Mouse (Mus musculus) MN1 (cell line): ENCODE results near the gene Klf16.
"Not testable (repeated sequence)": the region's sequence is repeated elsewhere in the genome, so short reads cannot be mapped to it uniquely, and the experiment has no call there.

Experiments
- DNase-seq: peaks from one replicate; pipeline ENCODE4 v3.0.0-alpha.2; 2016; ENCODE audit warnings: low spot score

The Klf16 gene

GRCm38 (mm10) chr10:80606306-80606705 is 29.2 kb upstream of the Klf16 start:
- no peak for DNase-seq

GRCm38 (mm10) chr10:80605721-80606120 is 28.6 kb upstream of the Klf16 start, which contains the start of gene Gm49322:
Gm49322 (plus strand) TSS chr10:80606021.
- not testable (repeated sequence) for DNase-seq

DNA sequence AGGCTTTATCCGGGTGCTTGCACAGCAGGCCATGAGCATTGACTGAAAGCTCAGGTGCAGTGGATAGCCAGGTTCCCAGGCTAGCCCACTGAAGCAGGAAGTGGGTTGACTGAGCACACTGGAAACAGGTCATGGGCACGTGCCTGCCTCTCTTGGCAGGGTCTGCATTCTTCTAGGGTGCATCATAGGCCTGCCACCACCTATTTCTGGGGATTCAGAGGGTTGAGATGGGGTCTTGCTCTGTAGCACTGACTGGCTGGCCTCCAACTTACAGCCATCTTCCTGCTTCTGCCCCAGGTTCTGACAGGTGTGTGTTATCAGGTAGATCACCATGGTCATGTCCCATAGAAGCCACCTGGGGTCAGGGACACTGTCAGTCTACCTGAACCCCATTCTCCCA is 27.9 kb upstream of the Klf16 start:
- no peak for DNase-seq

DNA sequence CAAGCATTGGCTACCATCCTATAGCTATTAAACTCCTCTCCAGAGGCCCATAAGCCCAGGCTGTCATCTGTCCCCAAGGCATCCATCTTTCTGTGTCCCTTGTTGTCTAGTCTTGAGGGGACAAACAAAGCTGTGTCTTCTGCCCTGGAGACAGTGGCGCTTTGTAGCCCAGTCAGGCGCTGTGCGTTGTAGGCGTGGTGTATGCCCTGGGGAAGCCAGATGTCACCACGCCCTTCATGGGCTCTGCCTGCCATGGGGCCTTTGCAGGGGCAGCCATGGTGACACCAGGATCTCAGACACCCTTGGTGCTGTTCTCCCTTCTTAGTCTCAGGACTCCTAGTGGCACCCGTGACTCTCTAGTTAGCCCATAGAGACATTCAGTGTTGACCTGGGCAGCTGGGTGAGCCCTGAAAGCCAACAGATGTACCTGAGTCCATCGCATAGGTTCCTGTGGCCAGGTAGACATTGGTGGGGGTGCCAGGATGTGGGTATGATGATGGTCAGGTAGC is 26.9 kb upstream of the Klf16 start:
- no peak for DNase-seq

DNA sequence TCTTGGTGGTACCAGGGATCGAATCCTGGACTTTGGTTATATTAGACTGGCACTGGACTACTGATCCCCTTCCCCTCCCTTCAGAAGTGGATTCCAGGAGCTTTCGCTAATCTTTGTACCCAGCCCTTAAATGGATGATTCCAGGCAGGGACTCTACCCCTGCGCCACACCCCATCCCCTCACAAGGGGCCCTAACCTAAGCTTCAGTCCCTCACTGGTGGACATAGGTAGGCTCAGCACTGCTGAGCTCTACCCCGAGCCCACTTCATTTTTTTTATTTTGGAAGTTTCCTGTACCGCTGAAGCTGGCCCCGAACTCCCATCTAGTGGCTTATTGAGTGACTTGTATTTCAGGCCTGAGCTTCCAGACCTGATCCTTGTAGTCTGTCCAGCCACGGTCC is 26.2 kb upstream of the Klf16 start:
- DNase-seq, result no peak

DNA sequence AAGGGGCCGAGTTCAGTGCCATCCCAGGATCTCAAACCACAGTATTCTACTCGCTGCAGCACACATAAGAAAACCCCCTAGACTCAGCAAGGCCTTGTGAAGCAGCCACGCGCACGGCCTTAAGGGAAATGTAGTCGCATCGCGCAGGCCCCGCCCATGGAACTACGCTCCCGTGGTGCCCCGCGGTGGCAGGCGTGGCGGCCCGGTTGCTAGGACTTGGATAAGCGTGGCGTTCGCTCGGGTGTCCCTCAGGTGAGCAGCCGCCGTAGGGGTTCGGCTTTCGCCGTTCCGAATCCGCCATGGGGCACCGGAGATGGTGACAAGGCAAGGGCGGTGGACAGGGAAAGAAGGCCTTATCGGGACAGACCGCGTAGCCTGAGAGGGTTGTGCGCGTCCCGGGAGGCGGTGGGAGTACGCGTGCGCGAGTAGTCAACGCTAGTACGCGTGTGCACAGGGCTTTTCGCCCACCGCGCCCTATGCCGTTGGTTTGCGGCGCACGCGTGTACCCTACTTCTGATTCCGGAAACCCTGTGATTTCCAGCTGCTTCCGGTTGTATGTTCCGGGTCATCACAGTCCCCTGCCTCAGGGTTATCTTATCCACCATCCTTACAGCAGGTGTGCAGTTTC is 25.7 kb upstream of the Klf16 start, which contains the start of the genes Scamp4 and Adat3:
Gene Scamp4 (plus strand): TSS at position 175 of the 628 bp plus-strand sequence.
Gene Adat3 (plus strand): TSS at position 183 of the 628 bp plus-strand sequence.
- peak; percentile 92 for DNase-seq

GRCm38 (mm10) chr10:80596318-80596717 is 19.2 kb upstream of the Klf16 start:
- DNase-seq, result no peak

GRCm38 (mm10) chr10:80589879-80590854 is 13.0 kb upstream of the Klf16 start, which contains the start of gene Abhd17a:
Abhd17a (minus strand) TSS chr10:80590341.
- DNase-seq, result peak; percentile 96

GRCm38 (mm10) chr10:80589127-80589878 is 12.2 kb upstream of the Klf16 start:
- DNase-seq, result peak; percentile 44

- DNase-seq, result no peak
Observed at GRCm38 (mm10) chr10:80587305-80587657, 10.2 kb upstream of the Klf16 start.

GRCm38 (mm10) chr10:80586407-80587304 is 9.5 kb upstream of the Klf16 start:
- no peak for DNase-seq

DNA sequence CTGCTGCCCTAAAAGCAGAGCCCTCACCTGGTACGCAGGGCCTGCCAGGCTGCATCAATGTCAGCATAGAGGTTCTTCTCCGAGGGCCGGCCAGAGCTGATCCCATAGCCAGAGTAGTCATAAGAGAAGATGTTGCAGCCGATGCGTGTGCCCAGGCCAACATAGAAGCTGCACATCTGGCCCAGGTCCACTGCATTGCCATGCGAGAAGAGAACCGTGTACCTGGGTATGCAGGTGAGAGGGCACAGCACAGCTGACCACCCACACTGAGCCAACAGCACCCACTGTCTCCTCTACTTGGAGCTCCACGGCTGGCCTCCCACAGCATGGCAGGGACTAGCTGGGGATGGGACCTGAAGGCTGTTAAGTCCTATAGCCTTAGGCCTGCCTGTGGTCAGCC is 8.5 kb upstream of the Klf16 start:
- DNase-seq, result no peak

GRCm38 (mm10) chr10:80584642-80585552 is 7.8 kb upstream of the Klf16 start:
- DNase-seq, result no peak

DNA sequence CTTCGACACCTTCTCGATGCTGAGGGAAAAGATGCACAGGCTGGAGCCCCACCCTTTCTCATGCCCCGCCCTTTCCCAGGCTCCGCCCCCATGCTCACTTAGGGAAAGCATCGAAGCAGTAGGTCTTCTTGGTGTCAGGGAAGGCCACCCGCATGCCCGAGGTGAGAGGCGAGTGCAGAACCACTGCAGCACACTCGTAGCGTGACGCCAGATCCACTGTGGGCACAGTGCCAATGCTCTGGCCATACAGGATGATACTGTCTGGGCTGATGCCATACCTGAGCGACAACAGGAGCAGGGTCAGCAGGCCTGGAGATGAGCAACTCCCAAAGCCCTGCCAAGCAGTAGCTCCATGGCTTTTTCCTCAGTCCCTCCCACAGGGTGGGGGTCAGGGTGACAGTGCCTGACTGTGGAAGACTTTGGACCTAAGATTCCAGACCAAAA is 6.9 kb upstream of the Klf16 start:
- DNase-seq, result peak; percentile 80

GRCm38 (mm10) chr10:80583047-80583446 is 5.9 kb upstream of the Klf16 start:
- DNase-seq, result no peak

DNA sequence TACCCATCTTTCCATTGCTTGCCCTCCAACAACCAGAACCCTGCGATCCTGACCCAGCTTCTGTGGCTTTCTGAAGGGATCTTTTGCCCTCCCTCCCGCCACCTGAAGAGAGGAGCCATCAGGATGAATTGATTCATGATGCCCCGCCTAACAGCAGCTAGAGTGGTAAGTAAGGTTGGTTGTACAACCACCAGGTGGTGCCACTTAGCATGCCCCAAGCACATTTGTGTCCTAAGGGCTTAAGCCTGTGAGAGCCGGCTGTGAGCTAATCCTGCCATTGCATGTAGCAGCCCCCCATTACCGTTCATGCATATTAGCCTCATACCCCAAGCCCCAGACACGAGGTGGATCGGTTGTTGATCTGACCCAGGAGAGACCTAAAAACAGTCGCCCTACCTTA is 1.8 kb upstream of the Klf16 start:
- DNase-seq, result peak; percentile 90

DNA sequence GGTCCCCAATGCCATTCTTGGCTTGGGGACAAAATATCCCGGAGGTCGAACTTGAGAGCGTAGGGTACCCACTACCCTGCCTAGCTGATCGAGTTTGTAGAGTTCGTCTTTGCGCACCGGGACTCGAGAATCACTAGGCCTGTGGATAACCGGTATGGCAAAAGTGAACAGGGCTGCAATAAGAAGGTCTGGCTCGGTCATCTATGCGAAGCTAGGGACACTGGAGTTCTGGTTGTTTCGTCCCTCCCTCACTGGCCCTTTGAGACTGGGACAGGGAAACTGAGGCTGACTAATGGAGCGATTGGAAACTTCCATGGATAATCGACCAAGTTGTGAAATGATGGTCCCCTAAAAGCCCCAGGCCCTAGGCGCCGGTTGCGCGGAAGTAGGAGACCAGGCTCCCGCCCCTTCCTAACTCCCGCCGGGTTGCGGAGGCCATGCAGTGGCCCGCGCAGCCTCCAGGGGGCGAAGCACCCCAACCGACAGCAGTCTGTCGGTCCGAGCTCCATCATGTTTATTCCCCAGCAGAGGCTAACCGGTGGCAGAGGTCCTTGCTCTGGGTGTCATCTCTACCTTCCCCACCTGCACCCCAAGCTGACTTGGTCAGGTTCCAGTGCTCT is 1.1 kb upstream of the Klf16 start:
- peak; percentile 89 for DNase-seq

DNA sequence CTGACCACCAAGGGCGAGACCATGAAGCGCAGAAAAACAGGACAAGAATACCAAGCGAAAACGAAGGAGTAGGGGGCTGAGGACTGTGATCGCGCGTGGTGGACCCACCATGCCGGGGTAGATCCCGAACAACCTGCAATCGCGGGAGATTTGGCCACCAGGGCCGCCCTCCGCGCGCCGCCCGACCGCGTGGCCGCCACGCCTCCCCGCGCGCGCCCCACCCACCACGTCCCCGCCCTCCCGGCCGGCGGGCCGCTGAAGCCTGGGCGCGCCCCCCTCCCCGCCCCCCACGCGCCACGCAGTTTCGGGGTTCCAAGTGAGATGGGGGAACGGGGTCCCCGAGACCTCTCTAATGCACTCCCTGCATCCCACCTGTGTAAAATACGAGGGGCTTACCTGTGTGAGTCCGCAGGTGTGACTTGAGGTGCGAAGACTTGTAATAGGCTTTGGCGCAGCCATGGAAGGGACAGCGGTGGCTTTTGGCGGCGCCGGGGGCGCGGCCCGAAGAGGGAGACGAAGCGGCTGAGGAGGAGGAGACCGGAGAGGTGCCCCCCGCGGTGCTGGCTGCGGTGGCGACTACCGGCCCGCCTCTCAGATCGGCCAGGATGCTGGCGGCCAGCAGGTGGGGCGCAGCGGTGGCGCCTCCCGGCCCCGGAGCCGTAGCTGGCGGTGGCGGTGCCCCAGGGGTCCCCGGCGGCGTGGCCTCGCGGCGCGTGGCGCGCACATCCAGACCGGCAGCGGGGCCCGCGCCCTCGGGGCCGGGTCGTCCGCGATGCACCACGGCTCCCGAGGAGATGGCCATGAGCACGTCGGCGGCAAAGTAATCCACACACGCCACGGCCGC is 548 bp downstream of the Klf16 start:
- peak; percentile 75 for DNase-seq
